ENCODE assay signal across 8 mouse cellular contexts in genomic region chr4:45011581-45012104, GRCm38 (mm10). TPM values are rescaled to one million over a fixed set of nuclear protein-coding genes. Genes with fewer than 3 reads are reported as not detected.
DNase-seq lines count a peak whose midpoint lies in the region; ATAC-seq and TF ChIP-seq lines count a peak whose summit lies in the region.

No protein-coding gene starts in this region.

- H3K4me3 ChIP-seq in brown adipose tissue, adult 24 weeks (ENCODE audit: insufficient read depth, low read depth, low read length) = peak overlapping the region; percentile 77
- H3K4me3 ChIP-seq in kidney, embryonic 15.5 days (replicated peaks) = peak overlapping the region; percentile 67
- peak overlapping the region; percentile 81 for H3K4me3 ChIP-seq in stomach, postnatal 0 days (ENCODE audit: low read depth, low read length)

- no peak for TF ChIP-seq EP300 in stomach, postnatal 0 days (optimal IDR thresholded peaks at IDR 0.05)

- H3K4me2 ChIP-seq in kidney, embryonic 15.5 days = peak overlapping the region; percentile 76
- peak overlapping the region; percentile 74 for H3K4me2 ChIP-seq in stomach, postnatal 0 days (replicated peaks; ENCODE audit: low read depth)

- no peaks in the 10 kb centered on the region for H3K27me3 ChIP-seq in kidney, embryonic 15.5 days
- H3K27me3 ChIP-seq in stomach, postnatal 0 days (ENCODE audit: control insufficient read depth, insufficient read depth, low read length) = no peaks in the 10 kb centered on the region

- TF ChIP-seq CTCF in stomach, postnatal 0 days (IDR thresholded peaks at IDR 0.05; ENCODE audit: low read depth) = no peak

- peak overlapping the region; percentile 70 for H3K9ac ChIP-seq in kidney, embryonic 15.5 days
- peak overlapping the region; percentile 87 for H3K9ac ChIP-seq in stomach, postnatal 0 days (ENCODE audit: low read length)

- no peaks in the 10 kb centered on the region for H3K9me3 ChIP-seq in kidney, embryonic 15.5 days (replicated peaks)
- H3K9me3 ChIP-seq in stomach, postnatal 0 days (ENCODE audit: control insufficient read depth, low read length) = no peaks in the 10 kb centered on the region

- ATAC-seq in CD4-positive, CD25-positive, alpha-beta regulatory T cell, adult 4 months = peak; percentile 1
- peak; percentile 80 for ATAC-seq in kidney, embryonic 15.5 days (replicated peaks; ENCODE audit: low FRiP score)
- ATAC-seq in stomach, postnatal 0 days (ENCODE audit: low FRiP score, low TSS enrichment) = peak; percentile 45

- peak overlapping the region; percentile 25 for H3K27ac ChIP-seq in brown adipose tissue, adult 24 weeks (replicated peaks; ENCODE audit: low read depth, low read length)
- H3K27ac ChIP-seq in kidney, embryonic 15.5 days = peak overlapping the region; percentile 97
- H3K27ac ChIP-seq in stomach, postnatal 0 days (replicated peaks) = peak overlapping the region; percentile 98

- no peaks in the 10 kb centered on the region for H3K36me3 ChIP-seq in kidney, embryonic 15.5 days
- no peaks in the 10 kb centered on the region for H3K36me3 ChIP-seq in stomach, postnatal 0 days (ENCODE audit: control insufficient read depth, insufficient read depth, low read length)

- WGBS in kidney, embryonic 15.5 days = 0% methylated on average over 31 of the region's 31 CpGs
- WGBS in stomach, postnatal 0 days = under 1% methylated on average over 31 of the region's 31 CpGs

- DNase-seq in 3T3-L1 (ENCODE audit: low read depth, low spot score) = peak; percentile 87
- DNase-seq in gastrocnemius, postnatal 4 days (ENCODE audit: low spot score in 2 of 2) = peak; percentile 48 to 64
- DNase-seq in lung, postnatal 4 days = peak; percentile 67 to 77
- DNase-seq in stomach, postnatal 0 days (ENCODE audit: low spot score) = peak; percentile 75
- no peak for DNase-seq in layer of hippocampus, postnatal 10 days (ENCODE audit: low spot score in 2 of 2)

- peaks cover 2% of the 10 kb centered on the region for H3K4me1 ChIP-seq in brown adipose tissue, adult 24 weeks (ENCODE audit: control insufficient read depth, insufficient read depth, insufficient read length, low read length)
- peaks cover 23% of the 10 kb centered on the region for H3K4me1 ChIP-seq in kidney, embryonic 15.5 days
- H3K4me1 ChIP-seq in stomach, postnatal 0 days (replicated peaks; ENCODE audit: control insufficient read depth, insufficient read depth) = no peaks in the 10 kb centered on the region

RNA-seq across cellular contexts. Expression of gene Zbtb5, which starts 0.6 kb away (rescaled TPM):
- 1 to 10 TPM; 8.4 to 9.5 TPM for polyA plus RNA-seq in CD4-positive, CD25-positive, alpha-beta regulatory T cell, adult 4 months (2017; shearing (Covaris generic))
- polyA plus RNA-seq in brown adipose tissue, adult 24 weeks (2012; ENCODE audit: insufficient read depth, insufficient read length, missing spikeins) = 4.0 and 5.0 TPM in 2 replicates
- 10 to 100 TPM; 10.1 to 11.6 TPM for total RNA-seq in gastrocnemius, postnatal 4 days (2021)
- 23.0 and 24.1 TPM in 2 replicates for polyA plus RNA-seq in kidney, embryonic 15.5 days (2015; fragmentation: Nextera tagmentation; extraction: Ambion mirVana)
- polyA plus RNA-seq in stomach, postnatal 0 days (2015; fragmentation: Nextera tagmentation; extraction: Ambion mirVana) = 9.0 and 9.7 TPM in 2 replicates
- 10 to 100 TPM; 18.3 to 18.5 TPM for total RNA-seq in layer of hippocampus, postnatal 10 days (2021)

RNA-seq across cellular contexts. Expression of gene Polr1e, which starts 6.7 kb away (rescaled TPM):
- polyA plus RNA-seq in CD4-positive, CD25-positive, alpha-beta regulatory T cell, adult 4 months (2017; shearing (Covaris generic)) = 10 to 100 TPM; 31.1 to 36.6 TPM
- 8.6 and 10.1 TPM in 2 replicates for polyA plus RNA-seq in brown adipose tissue, adult 24 weeks (2012; ENCODE audit: insufficient read depth, insufficient read length, missing spikeins)
- 10 to 100 TPM; 11.4 to 11.7 TPM for total RNA-seq in gastrocnemius, postnatal 4 days (2021)
- 40.9 and 48.4 TPM in 2 replicates for polyA plus RNA-seq in kidney, embryonic 15.5 days (2015; fragmentation: Nextera tagmentation; extraction: Ambion mirVana)
- 18.3 and 19.9 TPM in 2 replicates for polyA plus RNA-seq in stomach, postnatal 0 days (2015; fragmentation: Nextera tagmentation; extraction: Ambion mirVana)
- total RNA-seq in layer of hippocampus, postnatal 10 days (2021) = 10 to 100 TPM; 17.2 to 17.4 TPM

RNA-seq across cellular contexts. Expression of gene Grhpr, which starts 30.4 kb away (rescaled TPM):
- polyA plus RNA-seq in CD4-positive, CD25-positive, alpha-beta regulatory T cell, adult 4 months (2017; shearing (Covaris generic)) = 10 to 100 TPM; 21.8 to 28.4 TPM
- polyA plus RNA-seq in brown adipose tissue, adult 24 weeks (2012; ENCODE audit: insufficient read depth, insufficient read length, missing spikeins) = 50.3 and 55.8 TPM in 2 replicates
- total RNA-seq in gastrocnemius, postnatal 4 days (2021) = 10 to 100 TPM; 20.2 to 22.8 TPM
- 86.7 and 97.2 TPM in 2 replicates for polyA plus RNA-seq in kidney, embryonic 15.5 days (2015; fragmentation: Nextera tagmentation; extraction: Ambion mirVana)
- polyA plus RNA-seq in stomach, postnatal 0 days (2015; fragmentation: Nextera tagmentation; extraction: Ambion mirVana) = 55.9 and 57.3 TPM in 2 replicates
- total RNA-seq in layer of hippocampus, postnatal 10 days (2021) = 10 to 100 TPM; 13.0 to 15.1 TPM

Comparison
In these comparisons a context has a peak if more than half of its experiments do, and no peak if none do; other contexts are left out.
1. DNase-seq: peak in 3T3-L1 (single experiment), gastrocnemius, postnatal 4 days (2 of 2), lung, postnatal 4 days (2 of 2) and stomach, postnatal 0 days (single experiment); none in layer of hippocampus, postnatal 10 days (0 of 2).
2. ATAC-seq: peak in every context shown above with its lines; median percentile 80 in kidney, embryonic 15.5 days; 45 in stomach, postnatal 0 days; 1 in CD4-positive, CD25-positive, alpha-beta regulatory T cell, adult 4 months.
3. H3K27ac ChIP-seq: peak in every context shown above with its lines; median percentile 98 in stomach, postnatal 0 days; 97 in kidney, embryonic 15.5 days; 25 in brown adipose tissue, adult 24 weeks.
4. Peak in every context shown above with its lines, with median percentiles within 50 percentile points of each other: H3K4me3 ChIP-seq.